Mouse (Mus musculus): Measurements from ENCODE around the gene Igf1. TPM values are rescaled to one million over a fixed set of nuclear protein-coding genes. Genes with fewer than 3 reads are reported as not detected.

Igf1 gene
- polyA plus RNA-seq, 1 experiment from 2014 or later, result 61.7 TPM

GRCm38 (mm10) chr10:87855423-87856122 lies 2.5 kb upstream of the Igf1 start:
- H3K4me2 ChIP-seq (ENCODE audit: low read depth, severe bottlenecking), result no peak overlapping the region
- H3K4me1 ChIP-seq (ENCODE audit: control insufficient read depth, insufficient read depth, low read length), result peaks cover 39% of the 10 kb centered on the region
- no peak for ATAC-seq (ENCODE audit: insufficient number of reproducible peaks, low FRiP score, low TSS enrichment, low read depth)
- DNase-seq (ENCODE audit: low spot score), result no peak
- no peaks in the 10 kb centered on the region for H3K36me3 ChIP-seq (ENCODE audit: control insufficient read depth, insufficient read depth, low read length)
- H3K9me3 ChIP-seq (ENCODE audit: control insufficient read depth, low read length), result no peaks in the 10 kb centered on the region
- no peak overlapping the region for H3K27ac ChIP-seq (replicated peaks; ENCODE audit: low read depth, low read length)
- no peak overlapping the region for H3K9ac ChIP-seq (ENCODE audit: low read length)
- WGBS, result 67% methylated on average over 13 of the region's 13 CpGs
- H3K4me3 ChIP-seq (ENCODE audit: low read depth, low read length), result no peak overlapping the region
- no peaks in the 10 kb centered on the region for H3K27me3 ChIP-seq (ENCODE audit: control insufficient read depth, insufficient read depth, low read length)

DNA sequence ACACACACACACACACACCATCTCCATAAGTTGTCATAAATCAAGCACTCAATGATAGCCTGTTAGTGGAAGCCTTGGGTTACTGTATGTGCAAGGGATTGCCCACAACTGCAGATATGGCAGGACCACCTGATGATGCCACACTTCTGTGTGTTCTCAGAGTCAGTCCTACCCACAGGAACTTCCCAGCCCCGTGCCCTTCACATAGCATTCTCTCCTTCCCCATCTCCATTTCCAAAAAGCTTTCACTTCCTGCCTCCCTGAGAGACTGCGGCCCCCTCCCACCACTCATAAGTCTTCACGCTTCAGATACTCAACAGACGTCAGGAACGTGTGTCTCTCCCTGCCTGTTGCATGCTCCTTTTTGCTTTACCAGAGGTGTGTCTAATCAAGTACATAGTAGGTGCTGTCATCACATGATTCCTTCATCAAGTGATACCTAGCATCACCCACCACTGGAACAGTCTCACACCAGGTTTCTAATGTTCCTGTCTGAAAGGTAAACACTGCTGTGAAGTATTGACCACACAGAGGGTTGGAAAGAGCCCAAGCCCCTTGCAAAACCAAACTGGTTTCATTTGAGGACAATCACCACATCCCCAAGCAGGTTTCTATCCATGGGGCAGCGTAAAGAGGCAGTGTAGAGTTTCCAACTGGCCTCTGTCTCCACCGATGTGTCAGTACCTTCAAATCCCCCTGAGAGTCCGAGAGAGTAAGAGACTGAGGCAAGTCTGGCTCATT lies 680 bp upstream of the Igf1 start:
- no peak for DNase-seq (ENCODE audit: low spot score)
- no peak overlapping the region for H3K4me2 ChIP-seq (ENCODE audit: low read depth, severe bottlenecking)
- no peak overlapping the region for H3K9ac ChIP-seq (ENCODE audit: low read length)
- no peaks in the 10 kb centered on the region for H3K27me3 ChIP-seq (ENCODE audit: control insufficient read depth, insufficient read depth, low read length)
- H3K27ac ChIP-seq (replicated peaks; ENCODE audit: low read depth, low read length), result no peak overlapping the region
- no peaks in the 10 kb centered on the region for H3K9me3 ChIP-seq (ENCODE audit: control insufficient read depth, low read length)
- peaks cover 51% of the 10 kb centered on the region for H3K4me1 ChIP-seq (ENCODE audit: control insufficient read depth, insufficient read depth, low read length)
- no peaks in the 10 kb centered on the region for H3K36me3 ChIP-seq (ENCODE audit: control insufficient read depth, insufficient read depth, low read length)
- H3K4me3 ChIP-seq (ENCODE audit: low read depth, low read length), result no peak overlapping the region
- no peak; the same call in 1 of the 2 replicates for ATAC-seq (ENCODE audit: insufficient number of reproducible peaks, low FRiP score, low TSS enrichment, low read depth)
- WGBS, result 55% methylated on average over 8 of the region's 8 CpGs

DNA sequence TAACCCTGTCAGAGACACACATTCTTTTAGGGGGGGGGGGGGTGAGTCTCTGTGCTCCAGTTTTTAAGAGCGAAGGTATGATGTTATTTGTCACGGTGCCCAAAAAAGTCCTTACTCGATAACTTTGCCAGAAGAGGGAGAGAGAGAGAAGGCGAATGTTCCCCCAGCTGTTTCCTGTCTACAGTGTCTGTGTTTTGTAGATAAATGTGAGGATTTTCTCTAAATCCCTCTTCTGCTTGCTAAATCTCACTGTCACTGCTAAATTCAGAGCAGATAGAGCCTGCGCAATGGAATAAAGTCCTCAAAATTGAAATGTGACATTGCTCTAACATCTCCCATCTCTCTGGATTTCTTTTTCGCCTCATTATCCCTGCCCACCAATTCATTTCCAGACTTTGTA lies 874 bp downstream of the Igf1 start:
- H3K27me3 ChIP-seq (ENCODE audit: control insufficient read depth, insufficient read depth, low read length), result no peaks in the 10 kb centered on the region
- ATAC-seq (ENCODE audit: insufficient number of reproducible peaks, low FRiP score, low TSS enrichment, low read depth), result no peak

GRCm38 (mm10) chr10:87859453-87859852 lies 1.4 kb downstream of the Igf1 start:
- Histone ChIP-seq H3K4me2 (ENCODE audit: low read depth, severe bottlenecking) (peak overlapping the region; percentile 74), H3K27ac (replicated peaks; ENCODE audit: low read depth, low read length) (peak overlapping the region; percentile 72), H3K4me1 (ENCODE audit: control insufficient read depth, insufficient read depth, low read length) (peaks cover 67% of the 10 kb centered on the region), H3K27me3 (ENCODE audit: control insufficient read depth, insufficient read depth, low read length) (no peaks in the 10 kb centered on the region), H3K9me3 (ENCODE audit: control insufficient read depth, low read length) (no peaks in the 10 kb centered on the region), H3K4me3 (ENCODE audit: low read depth, low read length) (peak overlapping the region; percentile 46), H3K36me3 (ENCODE audit: control insufficient read depth, insufficient read depth, low read length) (no peaks in the 10 kb centered on the region), H3K9ac (ENCODE audit: low read length) (peak overlapping the region; percentile 51; the same call in 1 of the 2 replicates)
- WGBS, result 11% methylated on average over 10 of the region's 10 CpGs
- ATAC-seq (ENCODE audit: insufficient number of reproducible peaks, low FRiP score, low TSS enrichment, low read depth) (no peak), DNase-seq (ENCODE audit: low spot score) (peak; percentile 44)

More for the DNA sequence above, 874 bp downstream of the Igf1 start:
- DNase-seq (ENCODE audit: low spot score), result no peak
- no peak overlapping the region for H3K9ac ChIP-seq (ENCODE audit: low read length)
- WGBS, result 21% methylated on average over 6 of the region's 6 CpGs
- H3K4me3 ChIP-seq (ENCODE audit: low read depth, low read length), result peak overlapping the region; percentile 46; the same call in 1 of the 2 replicates
- peak overlapping the region; percentile 72; the same call in 1 of the 2 replicates for H3K27ac ChIP-seq (replicated peaks; ENCODE audit: low read depth, low read length)
- no peaks in the 10 kb centered on the region for H3K36me3 ChIP-seq (ENCODE audit: control insufficient read depth, insufficient read depth, low read length)
- H3K4me2 ChIP-seq (ENCODE audit: low read depth, severe bottlenecking), result peak overlapping the region; percentile 74
- peaks cover 63% of the 10 kb centered on the region for H3K4me1 ChIP-seq (ENCODE audit: control insufficient read depth, insufficient read depth, low read length)
- H3K9me3 ChIP-seq (ENCODE audit: control insufficient read depth, low read length), result no peaks in the 10 kb centered on the region

- Histone ChIP-seq H3K4me3 (ENCODE audit: low read depth, low read length) (peak overlapping the region; percentile 46), H3K4me1 (ENCODE audit: control insufficient read depth, insufficient read depth, low read length) (peaks cover 73% of the 10 kb centered on the region), H3K4me2 (ENCODE audit: low read depth, severe bottlenecking) (peak overlapping the region; percentile 74), H3K9me3 (ENCODE audit: control insufficient read depth, low read length) (no peaks in the 10 kb centered on the region), H3K27me3 (ENCODE audit: control insufficient read depth, insufficient read depth, low read length) (no peaks in the 10 kb centered on the region), H3K9ac (ENCODE audit: low read length) (peak overlapping the region; percentile 72), H3K36me3 (ENCODE audit: control insufficient read depth, insufficient read depth, low read length) (no peaks in the 10 kb centered on the region), H3K27ac (replicated peaks; ENCODE audit: low read depth, low read length) (peak overlapping the region; percentile 92)
- DNase-seq (ENCODE audit: low spot score) (peak; percentile 79), ATAC-seq (ENCODE audit: insufficient number of reproducible peaks, low FRiP score, low TSS enrichment, low read depth) (peak; percentile 67)
- 2% methylated on average over 30 of the region's 30 CpGs for WGBS
These were observed 2.4 kb downstream of the Igf1 start for GRCm38 (mm10) chr10:87860181-87861103.

GRCm38 (mm10) chr10:87861104-87861455 lies 3.0 kb downstream of the Igf1 start:
- no peak for DNase-seq (ENCODE audit: low spot score)
- no peaks in the 10 kb centered on the region for H3K27me3 ChIP-seq (ENCODE audit: control insufficient read depth, insufficient read depth, low read length)
- no peaks in the 10 kb centered on the region for H3K9me3 ChIP-seq (ENCODE audit: control insufficient read depth, low read length)
- peaks cover 69% of the 10 kb centered on the region for H3K4me1 ChIP-seq (ENCODE audit: control insufficient read depth, insufficient read depth, low read length)
- peak overlapping the region; percentile 46 for H3K4me3 ChIP-seq (ENCODE audit: low read depth, low read length)
- no peak overlapping the region; the same call in 1 of the 2 replicates for H3K9ac ChIP-seq (ENCODE audit: low read length)
- no peaks in the 10 kb centered on the region for H3K36me3 ChIP-seq (ENCODE audit: control insufficient read depth, insufficient read depth, low read length)
- H3K4me2 ChIP-seq (ENCODE audit: low read depth, severe bottlenecking), result peak overlapping the region; percentile 74
- 60% methylated on average over 6 of the region's 6 CpGs for WGBS
- 0 out of 2 replicates have a peak, but pooled peaks have one; percentile 7 for ATAC-seq (ENCODE audit: insufficient number of reproducible peaks, low FRiP score, low TSS enrichment, low read depth)
- peak overlapping the region; percentile 92 for H3K27ac ChIP-seq (replicated peaks; ENCODE audit: low read depth, low read length)

DNA sequence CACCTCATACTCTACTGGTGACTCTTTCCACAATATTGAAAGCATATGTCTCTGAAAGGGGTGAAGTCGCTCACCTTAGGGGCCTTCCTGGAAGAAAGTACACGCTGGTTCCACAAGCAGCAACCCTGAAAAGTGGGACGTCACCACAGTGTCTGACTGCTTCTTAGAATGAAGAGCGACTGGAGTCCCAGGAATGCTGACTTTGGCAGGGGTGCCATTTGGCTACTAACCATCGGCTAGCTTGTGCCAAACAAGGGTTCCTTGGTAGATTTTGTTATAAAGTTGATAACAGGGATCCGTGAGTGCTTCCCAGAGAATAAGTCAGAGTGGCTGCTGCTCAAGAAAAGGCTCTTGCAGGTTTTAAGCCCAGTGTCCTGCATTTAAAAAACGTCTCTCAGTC lies 4.8 kb downstream of the Igf1 start:
- Histone ChIP-seq H3K27ac (replicated peaks; ENCODE audit: low read depth, low read length) (peak overlapping the region; percentile 64), H3K9ac (ENCODE audit: low read length) (no peak overlapping the region), H3K9me3 (ENCODE audit: control insufficient read depth, low read length) (no peaks in the 10 kb centered on the region), H3K4me2 (ENCODE audit: low read depth, severe bottlenecking) (no peak overlapping the region; the same call in 1 of the 2 replicates), H3K4me3 (ENCODE audit: low read depth, low read length) (no peak overlapping the region; the same call in 1 of the 2 replicates), H3K36me3 (ENCODE audit: control insufficient read depth, insufficient read depth, low read length) (no peaks in the 10 kb centered on the region), H3K27me3 (ENCODE audit: control insufficient read depth, insufficient read depth, low read length) (no peaks in the 10 kb centered on the region), H3K4me1 (ENCODE audit: control insufficient read depth, insufficient read depth, low read length) (peaks cover 67% of the 10 kb centered on the region)
- WGBS, result 26% methylated on average over 7 of the region's 7 CpGs
- no peak for ATAC-seq (ENCODE audit: insufficient number of reproducible peaks, low FRiP score, low TSS enrichment, low read depth)
- DNase-seq (ENCODE audit: low spot score), result no peak

DNA sequence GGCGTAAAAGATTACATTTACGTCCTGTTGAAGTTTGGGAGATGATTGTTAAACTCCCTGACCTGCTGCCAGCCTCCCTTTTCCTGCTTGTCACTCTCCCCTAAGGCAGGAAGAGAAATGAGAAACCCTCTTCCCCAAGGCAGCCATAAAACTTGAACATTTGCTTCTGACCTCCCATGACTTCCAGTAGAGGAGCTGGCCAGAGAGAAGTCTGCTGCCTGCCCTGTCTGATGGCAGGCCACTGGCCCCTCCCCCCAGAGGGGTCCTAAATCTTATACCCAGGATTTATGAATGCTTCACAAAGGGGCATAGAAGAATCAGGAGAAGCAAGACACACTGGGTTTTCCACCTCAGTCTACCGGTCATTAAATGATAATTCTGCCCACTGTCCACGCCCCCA lies 5.3 kb downstream of the Igf1 start:
- H3K9me3 ChIP-seq (ENCODE audit: control insufficient read depth, low read length), result no peaks in the 10 kb centered on the region
- H3K36me3 ChIP-seq (ENCODE audit: control insufficient read depth, insufficient read depth, low read length), result no peaks in the 10 kb centered on the region
- WGBS, result 12% methylated on average over 4 of the region's 4 CpGs
- no peak overlapping the region; the same call in 1 of the 2 replicates for H3K4me2 ChIP-seq (ENCODE audit: low read depth, severe bottlenecking)
- H3K9ac ChIP-seq (ENCODE audit: low read length), result no peak overlapping the region
- peaks cover 65% of the 10 kb centered on the region for H3K4me1 ChIP-seq (ENCODE audit: control insufficient read depth, insufficient read depth, low read length)
- no peaks in the 10 kb centered on the region for H3K27me3 ChIP-seq (ENCODE audit: control insufficient read depth, insufficient read depth, low read length)
- no peak for ATAC-seq (ENCODE audit: insufficient number of reproducible peaks, low FRiP score, low TSS enrichment, low read depth)
- DNase-seq (ENCODE audit: low spot score), result peak; percentile 58
- peak overlapping the region; percentile 64 for H3K27ac ChIP-seq (replicated peaks; ENCODE audit: low read depth, low read length)
- H3K4me3 ChIP-seq (ENCODE audit: low read depth, low read length), result no peak overlapping the region

Data from limb, embryonic 11.5 days (tissue).